Mouse (Mus musculus) neural tube, embryonic 14.5 days (tissue): ENCODE results near the gene Ttc7. TPM values are rescaled to one million over a fixed set of nuclear protein-coding genes. Genes with fewer than 3 reads are reported as not detected.

Experiments used
- ATAC-seq: fragments of 200-750 bp; cut with Nextera tagmentation; 2 replicates; pipeline ENCODE4 v1.8.0; 2017; ENCODE audit warnings: low read depth, mild to moderate bottlenecking, moderate TSS enrichment, moderate library complexity
- H3K27ac ChIP-seq: fragments of 300-500 bp; sonication (generic); 2 replicates; pipeline ENCODE4 v1.5.1; 2014; ENCODE audit warnings: low read depth, mild to moderate bottlenecking, control low read depth, low read length, moderate library complexity, mixed read lengths
- H3K27me3 ChIP-seq: fragments of 300-500 bp; sonication (generic); 2 replicates; pipeline ENCODE4 v1.6.1; 2014; ENCODE audit warnings: low read length; ENCODE audit not compliant: control insufficient read depth, insufficient read depth
- H3K36me3 ChIP-seq: fragments of 300-500 bp; sonication (generic); 2 replicates; pipeline ENCODE4 v1.6.1; 2014; ENCODE audit warnings: low read length, mixed read lengths; ENCODE audit not compliant: control insufficient read depth, insufficient read depth
- H3K4me1 ChIP-seq: fragments of 300-500 bp; sonication (generic); 2 replicates; pipeline ENCODE4 v1.6.1; 2014; ENCODE audit warnings: low read length; ENCODE audit not compliant: control insufficient read depth, insufficient read depth
- H3K4me2 ChIP-seq: fragments of 300-500 bp; sonication (generic); 2 replicates; pipeline ENCODE4 v1.6.1; 2014; ENCODE audit warnings: mild to moderate bottlenecking, low read depth, low read length, control low read depth
- H3K4me3 ChIP-seq: fragments of 300-500 bp; sonication (generic); 2 replicates; pipeline ENCODE4 v1.5.1; 2014; ENCODE audit warnings: low read depth, low read length, control low read depth, mixed read lengths
- H3K9ac ChIP-seq: fragments of 300-500 bp; sonication (generic); replicated peaks from 2 replicates; pipeline ENCODE4 v1.6.1; 2014; ENCODE audit warnings: low read depth, mild to moderate bottlenecking, control low read depth, low read length, mixed read lengths
- H3K9me3 ChIP-seq: fragments of 300-500 bp; sonication (generic); 2 replicates; pipeline ENCODE4 v1.6.1; 2016; ENCODE audit warnings: low read length; ENCODE audit not compliant: control insufficient read depth
- WGBS: fragments of 180-500 bp; shearing (Covaris S2); extraction: QIAGEN DNeasy Blood & Tissue Kit; methylation state at CpG from one replicate; pipeline ENCODE4 v1.1.7; 2014; 5-methylcytosine and 5-hydroxymethylcytosine counted together
- polyA plus RNA-seq: library from polyadenylated mRNA; unstranded; fragments of >200 nt; fragmentation: Nextera tagmentation; extraction: Ambion mirVana; gene quantifications from 2 replicates; pipeline ENCODE4 v1.2.1, GENCODE M21; 2014

The Ttc7 gene
- 6.7 and 7.2 TPM in 2 replicates for polyA plus RNA-seq

- H3K9ac ChIP-seq = peak within 1 kb of the TSS; percentile 80
- peak within 1 kb of the TSS; percentile 71 for H3K4me3 ChIP-seq
- peaks cover 10% of the 10 kb centered on the region; the same call in 1 of the 2 replicates for H3K4me1 ChIP-seq
- H3K27me3 ChIP-seq = peaks cover 6% of the 10 kb centered on the region; the same call in 1 of the 2 replicates
- H3K27ac ChIP-seq = peak within 1 kb of the TSS; percentile 81
- WGBS = 0% methylated on average over 28 of the region's 38 CpGs
- ATAC-seq = peak; percentile 93
- H3K36me3 ChIP-seq = no peaks in the 10 kb centered on the region
- no peaks in the 10 kb centered on the region for H3K9me3 ChIP-seq
- peak within 1 kb of the TSS; percentile 91 for H3K4me2 ChIP-seq
Measured at GRCm38 (mm10) chr17:87282706-87283053, at the start of gene Ttc7. Gene Ttc7 (plus strand): TSS chr17:87282886.

DNA sequence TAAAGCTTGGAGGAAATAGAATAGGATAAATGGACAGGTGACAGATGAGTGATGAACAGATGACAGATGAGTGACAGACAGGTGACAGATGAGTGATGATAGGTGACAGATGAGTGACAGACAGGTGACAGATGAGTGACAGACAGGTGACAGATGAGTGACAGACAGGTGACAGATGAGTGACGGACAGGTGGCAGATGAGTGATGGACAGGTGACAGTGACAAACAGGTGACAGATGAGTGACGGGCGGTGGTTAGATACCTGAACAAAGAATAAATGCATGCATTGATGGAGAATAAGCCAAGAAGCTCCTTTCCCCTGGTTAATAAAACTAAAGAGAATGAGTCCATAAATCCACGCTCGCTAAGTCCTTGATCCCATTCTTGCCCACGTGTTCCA is 47.7 kb upstream of the Ttc7 start:
- ATAC-seq = no peak
- no peak overlapping the region for H3K4me3 ChIP-seq
- no peak overlapping the region for H3K27ac ChIP-seq
- no peaks in the 10 kb centered on the region for H3K9me3 ChIP-seq
- H3K36me3 ChIP-seq = no peaks in the 10 kb centered on the region
- 83% methylated on average over 6 of the region's 6 CpGs for WGBS
- H3K4me1 ChIP-seq = no peaks in the 10 kb centered on the region
- H3K9ac ChIP-seq = no peak overlapping the region
- H3K4me2 ChIP-seq = no peak overlapping the region
- H3K27me3 ChIP-seq = no peaks in the 10 kb centered on the region

- Histone ChIP-seq H3K9me3 (no peaks in the 10 kb centered on the region; the same call in 1 of the 2 replicates), H3K27ac (peak overlapping the region; percentile 6; the same call in 1 of the 2 replicates), H3K4me3 (no peak overlapping the region), H3K4me1 (no peaks in the 10 kb centered on the region), H3K9ac (no peak overlapping the region), H3K36me3 (no peaks in the 10 kb centered on the region), H3K27me3 (no peaks in the 10 kb centered on the region), H3K4me2 (no peak overlapping the region)
- WGBS = 42% methylated on average over 18 of the region's 18 CpGs
- ATAC-seq = peak; percentile 70; the same call in 1 of the 2 replicates
Measured at GRCm38 (mm10) chr17:87236725-87237650, 45.7 kb upstream of the Ttc7 start.

GRCm38 (mm10) chr17:87237826-87238225 is 44.9 kb upstream of the Ttc7 start:
- no peak overlapping the region for H3K27ac ChIP-seq
- H3K4me3 ChIP-seq = no peak overlapping the region
- H3K9ac ChIP-seq = no peak overlapping the region
- H3K4me2 ChIP-seq = no peak overlapping the region
- H3K9me3 ChIP-seq = no peaks in the 10 kb centered on the region; the same call in 1 of the 2 replicates
- H3K36me3 ChIP-seq = no peaks in the 10 kb centered on the region
- no peak for ATAC-seq
- no peaks in the 10 kb centered on the region for H3K4me1 ChIP-seq
- WGBS = 81% methylated on average over 11 of the region's 11 CpGs
- H3K27me3 ChIP-seq = no peaks in the 10 kb centered on the region

- no peaks in the 10 kb centered on the region for H3K27me3 ChIP-seq
- no peak for ATAC-seq
- no peak overlapping the region for H3K9ac ChIP-seq
- H3K36me3 ChIP-seq = no peaks in the 10 kb centered on the region
- no peak overlapping the region for H3K4me2 ChIP-seq
- no peak overlapping the region for H3K4me3 ChIP-seq
- 74% methylated on average over 9 of the region's 9 CpGs for WGBS
- no peaks in the 10 kb centered on the region for H3K4me1 ChIP-seq
- no peaks in the 10 kb centered on the region; the same call in 1 of the 2 replicates for H3K9me3 ChIP-seq
- no peak overlapping the region for H3K27ac ChIP-seq
Measured at GRCm38 (mm10) chr17:87246103-87246502, 36.6 kb upstream of the Ttc7 start.

- Histone ChIP-seq H3K36me3 (peaks cover 38% of the 10 kb centered on the region), H3K27ac (no peak overlapping the region), H3K4me3 (no peak overlapping the region), H3K9me3 (no peaks in the 10 kb centered on the region), H3K9ac (no peak overlapping the region), H3K4me1 (no peaks in the 10 kb centered on the region), H3K4me2 (no peak overlapping the region), H3K27me3 (no peaks in the 10 kb centered on the region)
- WGBS = 80% methylated on average over 8 of the region's 8 CpGs
- no peak for ATAC-seq
Measured at GRCm38 (mm10) chr17:87254384-87254783, 28.3 kb upstream of the Ttc7 start.

DNA sequence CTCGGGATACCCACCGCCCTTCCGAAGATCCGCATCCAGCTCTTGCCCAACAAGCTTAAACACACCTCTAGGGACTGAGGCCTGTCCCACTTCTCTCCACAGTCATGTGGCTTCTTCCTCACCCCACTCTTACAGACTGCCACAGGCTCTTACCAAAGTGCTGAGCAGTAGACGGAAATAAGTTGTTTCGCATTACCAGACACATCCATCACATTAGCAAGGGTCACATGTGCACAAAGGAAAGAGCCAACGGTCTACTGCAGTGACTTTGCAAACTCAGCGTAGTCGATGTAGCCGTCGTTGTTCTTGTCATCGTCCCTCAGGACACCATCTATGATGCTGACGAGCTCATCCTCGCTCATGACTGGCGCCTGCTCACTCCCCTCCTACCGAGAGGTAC is 27.0 kb upstream of the Ttc7 start:
- Histone ChIP-seq H3K9me3 (no peaks in the 10 kb centered on the region), H3K27ac (no peak overlapping the region), H3K27me3 (no peaks in the 10 kb centered on the region), H3K36me3 (peaks cover 43% of the 10 kb centered on the region), H3K4me3 (no peak overlapping the region), H3K9ac (no peak overlapping the region), H3K4me2 (no peak overlapping the region), H3K4me1 (no peaks in the 10 kb centered on the region)
- WGBS = 80% methylated on average over 16 of the region's 16 CpGs
- ATAC-seq = no peak

DNA sequence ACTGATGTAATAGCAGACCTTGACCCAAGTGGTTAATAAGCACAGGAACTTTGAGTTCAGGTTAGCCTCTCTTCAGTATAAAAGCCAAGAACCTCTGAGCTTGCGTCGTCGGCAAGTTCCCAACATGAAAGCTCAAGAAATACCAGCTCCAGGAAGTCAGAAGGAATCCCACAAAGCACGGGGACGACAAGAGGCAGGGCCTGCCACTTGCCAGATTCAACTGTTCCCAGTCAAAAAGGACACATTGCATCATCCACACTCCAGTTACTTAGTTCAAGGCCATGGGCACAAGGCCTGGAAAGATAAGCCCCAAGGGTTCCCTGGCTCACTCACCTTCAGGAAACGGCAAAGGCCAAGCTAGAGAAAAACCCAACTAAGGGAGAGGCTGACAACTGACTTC is 19.3 kb upstream of the Ttc7 start:
- no peak overlapping the region for H3K4me3 ChIP-seq
- peaks cover 12% of the 10 kb centered on the region for H3K4me1 ChIP-seq

More for the DNA sequence above, 19.3 kb upstream of the Ttc7 start:
- H3K9ac ChIP-seq = no peak overlapping the region
- H3K4me2 ChIP-seq = no peak overlapping the region
- no peak for ATAC-seq
- no peak overlapping the region for H3K27ac ChIP-seq
- H3K36me3 ChIP-seq = 0 out of 2 replicates have a peak, but pooled peaks cover 5% of the 10 kb centered on the region
- 99% methylated on average over 6 of the region's 6 CpGs for WGBS
- no peaks in the 10 kb centered on the region for H3K9me3 ChIP-seq
- no peaks in the 10 kb centered on the region for H3K27me3 ChIP-seq
